Mouse (Mus musculus) bone marrow macrophage, adult 2 months (primary cell): ENCODE measurements around the gene Bod1l.

Source experiments
- CTCF ChIP-seq: IDR thresholded peaks from 2 replicates; pipeline ENCODE4 v1.5.1; 2012; ENCODE audit warnings: low read depth, mild to moderate bottlenecking, low read length, moderate library complexity
- POLR2A ChIP-seq: IDR thresholded peaks from 2 replicates; pipeline ENCODE4 v1.6.1; 2012; ENCODE audit warnings: mild to moderate bottlenecking, low read depth, low read length, borderline replicate concordance

DNA sequence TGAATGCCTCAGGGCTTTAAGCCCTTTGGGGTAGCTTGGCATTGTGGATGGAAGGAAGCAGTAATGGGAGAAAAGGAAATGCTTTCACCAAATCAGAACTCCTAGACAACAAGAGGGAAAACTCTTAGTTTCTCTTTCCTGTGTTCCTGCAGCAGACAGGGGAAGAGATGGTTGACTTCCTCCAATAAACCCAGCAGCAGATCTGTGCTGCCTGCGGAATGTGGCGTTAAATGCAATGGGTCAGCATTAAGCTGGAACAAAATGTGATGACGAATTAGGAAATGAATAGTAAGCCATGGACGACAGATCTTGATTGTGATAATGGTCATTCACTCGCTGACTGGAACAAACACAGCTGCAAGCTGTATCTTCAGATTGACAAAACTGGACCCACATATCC lies 46.8 kb upstream of the Bod1l start:
- no peak for TF ChIP-seq CTCF
- no peak for TF ChIP-seq POLR2A
